In the genomic region with DNA sequence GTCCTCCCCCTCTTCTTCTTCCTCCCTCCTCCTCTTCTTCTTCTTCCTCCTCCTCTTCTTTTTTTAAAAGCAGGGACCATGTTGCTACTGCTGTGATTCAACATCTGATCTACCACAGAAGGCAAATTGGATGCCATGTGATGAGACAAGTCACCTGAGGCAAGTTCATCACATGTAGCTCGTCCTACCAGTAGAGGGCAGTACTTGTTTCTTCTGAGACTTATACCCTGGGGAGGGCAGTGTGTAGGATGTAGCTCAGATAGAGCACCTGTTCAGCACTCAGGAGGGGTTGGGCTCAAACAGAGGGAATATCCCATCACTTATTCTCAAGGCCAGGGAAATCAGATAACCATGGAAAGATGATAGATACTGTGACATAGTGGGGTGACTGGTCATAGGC, we compare ENCODE assay signal across 9 mouse cellular contexts. TPM values are rescaled to one million over a fixed set of nuclear protein-coding genes. Genes with fewer than 3 reads are reported as not detected.
DNase-seq lines count a peak whose midpoint lies in the region; ATAC-seq and TF ChIP-seq lines count a peak whose summit lies in the region.
"Had no signal": no experiment of that assay in that cellular context is flagged by ENCODE, and none has a peak within 500 bp of the region (broad histone marks: within the 10 kb centered on the region; RNA-seq: fewer than 3 reads in every experiment).

No protein-coding gene starts in this region.

- H3K9ac ChIP-seq in hindbrain, embryonic 14.5 days: no peak overlapping the region

- H3K27ac ChIP-seq in heart, embryonic 10.5 days: no peak overlapping the region
- H3K27ac ChIP-seq in small intestine, adult 2 months (ENCODE audit: insufficient read depth, low read depth, low read length): no peak overlapping the region
- no peak overlapping the region for H3K27ac ChIP-seq in hindbrain, embryonic 14.5 days

- H3K27me3 ChIP-seq in heart, embryonic 10.5 days (ENCODE audit: insufficient read depth, poor library complexity, severe bottlenecking): no peaks in the 10 kb centered on the region
- H3K27me3 ChIP-seq in small intestine, adult 2 months (ENCODE audit: control insufficient read depth, insufficient read depth, low read length): no peaks in the 10 kb centered on the region
- no peaks in the 10 kb centered on the region for H3K27me3 ChIP-seq in hindbrain, embryonic 14.5 days (ENCODE audit: control insufficient read depth, insufficient read depth, low read length)

- no peaks in the 10 kb centered on the region for H3K36me3 ChIP-seq in heart, embryonic 10.5 days
- no peaks in the 10 kb centered on the region for H3K36me3 ChIP-seq in small intestine, adult 2 months (ENCODE audit: control insufficient read depth, insufficient read depth, low read length)
- no peaks in the 10 kb centered on the region for H3K36me3 ChIP-seq in hindbrain, embryonic 14.5 days (replicated peaks; ENCODE audit: control insufficient read depth, insufficient read depth)

- TF ChIP-seq CTCF in small intestine, adult 2 months (IDR thresholded peaks at IDR 0.05; ENCODE audit: extremely low read depth, insufficient read length, insufficient replicate concordance, low read depth, low read length): peak; percentile 26; the same call in 1 of the 2 replicates

- H3K9me3 ChIP-seq in heart, embryonic 10.5 days: no peaks in the 10 kb centered on the region
- no peaks in the 10 kb centered on the region for H3K9me3 ChIP-seq in hindbrain, embryonic 14.5 days (ENCODE audit: control insufficient read depth, low read length)

- H3K4me1 ChIP-seq in heart, embryonic 10.5 days: no peaks in the 10 kb centered on the region
- H3K4me1 ChIP-seq in small intestine, adult 2 months (ENCODE audit: control insufficient read depth, insufficient read depth, insufficient read length, low read length): peaks cover 2% of the 10 kb centered on the region; the same call in 1 of the 2 replicates
- no peaks in the 10 kb centered on the region for H3K4me1 ChIP-seq in hindbrain, embryonic 14.5 days (replicated peaks; ENCODE audit: control insufficient read depth, insufficient read depth, low read length)

- ATAC-seq in hindbrain, embryonic 14.5 days (ENCODE audit: low FRiP score): no peak

- peak; percentile 21 to 37 for DNase-seq in heart, adult 18-20 months
- DNase-seq in heart, embryonic 10.5 days (ENCODE audit: low spot score): no peak
- DNase-seq in thymus, postnatal 0 days (ENCODE audit: low spot score): peak; percentile 19
- no peak for DNase-seq in thymus, postnatal 4 days
- peak; percentile 1 for DNase-seq in embryo, embryonic 11 days
- no peak for DNase-seq in hindbrain, embryonic 14.5 days (ENCODE audit: low spot score)
- DNase-seq in urinary bladder, postnatal 36 days (ENCODE audit: low spot score in 2 of 2): no peak

- 35% methylated on average over 1 of the region's 1 CpGs for WGBS in heart, embryonic 10.5 days
- 6% methylated on average over 1 of the region's 1 CpGs for WGBS in small intestine, adult 2 months
- WGBS in hindbrain, embryonic 14.5 days: 55% methylated on average over 1 of the region's 1 CpGs

- H3K4me2 ChIP-seq in hindbrain, embryonic 14.5 days (replicated peaks): no peak overlapping the region

- TF ChIP-seq POLR2A in small intestine, adult 2 months (IDR thresholded peaks at IDR 0.05; ENCODE audit: low read depth, low read length): no peak

- H3K4me3 ChIP-seq in heart, embryonic 10.5 days: no peak overlapping the region
- H3K4me3 ChIP-seq in small intestine, adult 2 months (ENCODE audit: low read depth, low read length): no peak overlapping the region
- H3K4me3 ChIP-seq in hindbrain, embryonic 14.5 days (replicated peaks; ENCODE audit: low read length): no peak overlapping the region

RNA-seq across cellular contexts. Expression of a gene that starts 40.3 kb away (rescaled TPM):
- under 1 TPM; 0.18 to 0.30 TPM for total RNA-seq in heart, adult 18-20 months (2021)
- not detected in 2 replicates for polyA plus RNA-seq in heart, embryonic 10.5 days (2016; fragmentation: Nextera tagmentation; extraction: Ambion mirVana)
- polyA plus RNA-seq in thymus, postnatal 0 days (2015; fragmentation: Nextera tagmentation; extraction: Ambion mirVana): 1.3 and 2.0 TPM in 2 replicates
- polyA plus RNA-seq in small intestine, adult 2 months (2012; rRNA removed): 0.06 and 0.15 TPM in 2 replicates
- not detected in 2 replicates for polyA plus RNA-seq in hindbrain, embryonic 14.5 days (2014; fragmentation: Nextera tagmentation; extraction: Ambion mirVana)
- total RNA-seq: layer of hippocampus, postnatal 14 days had no signal

RNA-seq across cellular contexts. Expression of a gene that starts 59.6 kb away (rescaled TPM):
- 1 to 10 TPM in 1 of 2 experiments, under 1 TPM in 1; 0.69 to 1.3 TPM for total RNA-seq in heart, adult 18-20 months (2021)
- polyA plus RNA-seq in heart, embryonic 10.5 days (2016; fragmentation: Nextera tagmentation; extraction: Ambion mirVana): not detected in 2 replicates
- 0.08 TPM in 1 of 2 replicates, not detected in the other for polyA plus RNA-seq in thymus, postnatal 0 days (2015; fragmentation: Nextera tagmentation; extraction: Ambion mirVana)
- 0.22 and 0.23 TPM in 2 replicates for polyA plus RNA-seq in small intestine, adult 2 months (2012; rRNA removed)
- 0.15 TPM in 1 of 2 replicates, not detected in the other for polyA plus RNA-seq in hindbrain, embryonic 14.5 days (2014; fragmentation: Nextera tagmentation; extraction: Ambion mirVana)
- total RNA-seq: layer of hippocampus, postnatal 14 days had no signal

Comparison
In these comparisons a context has a peak if more than half of its experiments do, and no peak if none do; other contexts are left out.
1. DNase-seq: peak in heart, adult 18-20 months (2 of 2), thymus, postnatal 0 days (single experiment) and embryo, embryonic 11 days (single experiment); none in heart, embryonic 10.5 days (single experiment), thymus, postnatal 4 days (single experiment), hindbrain, embryonic 14.5 days (single experiment) and urinary bladder, postnatal 36 days (0 of 2).